Mouse (Mus musculus): ENCODE results near the gene Fuca1.

Gene Fuca1

DNA sequence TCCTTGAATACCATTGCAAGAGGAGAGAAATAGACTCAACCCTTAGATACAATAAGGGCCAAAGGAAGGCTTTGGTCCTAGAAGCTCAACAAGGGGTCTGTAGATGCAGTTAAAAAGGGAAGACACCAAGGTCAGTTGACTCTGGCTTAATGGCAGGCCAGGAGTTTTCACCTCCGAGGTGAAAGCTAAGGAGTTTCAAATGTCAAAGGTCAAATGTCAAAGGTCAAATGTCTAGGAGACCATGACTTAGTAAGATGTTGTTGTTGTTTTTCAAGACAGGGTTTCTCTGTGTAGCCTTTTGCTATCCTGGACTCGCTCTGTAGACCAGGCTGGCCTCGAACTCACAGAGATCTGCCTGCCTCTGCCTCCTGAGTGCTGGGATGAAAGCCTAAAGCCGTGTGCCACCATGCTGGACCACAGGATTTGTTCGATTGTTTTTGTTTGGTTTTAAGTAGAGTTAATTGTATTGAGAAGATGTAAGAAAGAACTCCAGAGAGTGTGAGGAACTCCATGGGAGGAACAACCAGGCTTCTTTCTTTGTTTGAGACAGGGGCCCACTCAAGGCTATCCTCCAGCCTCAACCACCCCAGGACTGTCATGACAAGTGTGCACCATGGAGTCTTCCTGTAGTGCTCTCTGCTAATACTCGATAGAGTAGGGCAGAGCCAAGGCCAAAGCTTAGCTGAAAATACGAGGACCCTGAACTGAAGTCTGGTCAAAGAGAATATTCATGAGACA lies 31.2 kb upstream of the Fuca1 start:
- DNase-seq (ENCODE audit: low spot score) = no peak

DNA sequence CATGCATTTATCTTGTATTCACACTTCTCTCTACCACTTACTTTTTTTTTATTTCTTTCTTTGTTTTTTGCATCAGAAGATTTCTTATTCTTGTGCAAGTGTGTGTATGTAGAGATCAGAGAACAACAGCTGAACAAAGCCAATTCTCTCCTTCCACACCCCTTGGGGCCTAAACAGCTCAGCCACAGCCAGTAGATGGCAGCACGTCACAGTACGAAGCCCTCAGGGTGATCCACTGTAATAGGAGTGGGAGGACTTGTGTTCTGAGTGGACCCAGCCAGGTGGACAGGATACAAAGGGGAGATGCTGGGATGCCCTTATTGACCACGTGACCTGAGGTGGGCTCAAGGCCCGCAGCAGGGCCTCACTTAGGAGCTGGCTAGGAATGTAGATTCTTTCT lies 30.7 kb upstream of the Fuca1 start:
- peak; percentile 86 for DNase-seq (ENCODE audit: low spot score)

DNA sequence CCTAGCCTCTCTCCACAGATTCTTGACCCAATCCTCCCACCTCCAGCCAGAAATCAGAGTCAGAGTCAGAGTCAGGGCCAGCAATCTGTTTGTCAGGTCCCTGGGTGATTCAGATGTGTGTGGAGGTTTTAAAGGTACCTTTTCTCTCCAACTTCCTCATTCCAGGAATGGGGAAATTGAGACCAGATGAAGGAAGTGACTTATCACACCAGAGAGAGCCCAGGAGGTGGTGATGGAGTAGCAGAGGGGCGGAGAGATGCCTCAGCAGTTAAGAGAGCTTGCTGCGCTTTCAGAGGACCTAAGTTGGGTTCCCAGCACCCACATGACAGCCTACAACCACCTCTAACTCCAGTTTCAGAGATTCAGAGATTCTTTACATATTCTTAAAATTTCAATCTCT lies 29.0 kb upstream of the Fuca1 start:
- DNase-seq (ENCODE audit: low spot score) = no peak

DNA sequence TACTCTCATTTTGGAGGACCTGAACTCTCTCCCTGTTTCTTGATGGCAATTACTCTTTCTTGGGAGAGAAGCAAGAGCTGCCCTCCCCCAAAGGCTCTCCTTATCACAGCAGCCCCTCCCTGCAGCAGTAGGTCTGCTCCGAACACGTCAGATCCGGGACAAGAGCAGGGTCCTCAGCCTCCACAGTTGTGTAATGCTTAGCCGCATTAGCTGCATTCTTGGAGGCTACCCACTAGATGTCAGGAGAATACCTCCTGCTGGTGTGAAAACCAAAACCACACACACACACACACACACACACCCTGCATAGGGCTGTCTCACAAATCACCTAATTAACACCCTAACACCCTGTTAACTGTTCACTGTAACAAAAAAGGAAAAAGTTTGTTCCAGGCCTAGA lies 27.7 kb upstream of the Fuca1 start:
- DNase-seq (ENCODE audit: low spot score) = no peak

DNA sequence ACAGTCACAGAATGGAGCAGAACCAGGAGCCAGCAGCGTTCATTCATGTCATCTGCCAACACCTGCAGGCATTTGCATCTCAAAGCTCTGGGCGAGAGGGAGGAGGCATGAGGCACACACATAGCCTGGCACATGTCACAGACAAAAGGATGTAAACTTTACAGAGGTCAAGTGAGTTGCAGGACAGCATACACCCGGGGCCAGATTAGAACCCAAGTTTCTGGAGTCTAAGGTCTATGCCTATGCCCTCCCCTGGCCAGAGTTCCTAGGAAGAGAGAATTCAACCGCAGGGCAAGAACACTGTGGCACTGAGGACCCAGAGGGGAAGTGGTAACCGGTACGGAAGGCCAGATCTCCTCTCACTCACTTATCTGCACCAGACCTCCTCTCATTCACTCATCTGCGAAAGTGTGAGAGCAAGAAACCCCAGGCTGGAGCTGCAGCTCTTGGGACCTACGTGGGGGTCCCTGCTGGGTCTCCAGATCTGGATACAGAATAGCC lies 25.4 kb upstream of the Fuca1 start, which contains the start of gene Cnr2:
Cnr2 (plus strand) TSS at position 324 of the 501 bp plus-strand sequence.
- DNase-seq (ENCODE audit: low spot score) = no peak

DNA sequence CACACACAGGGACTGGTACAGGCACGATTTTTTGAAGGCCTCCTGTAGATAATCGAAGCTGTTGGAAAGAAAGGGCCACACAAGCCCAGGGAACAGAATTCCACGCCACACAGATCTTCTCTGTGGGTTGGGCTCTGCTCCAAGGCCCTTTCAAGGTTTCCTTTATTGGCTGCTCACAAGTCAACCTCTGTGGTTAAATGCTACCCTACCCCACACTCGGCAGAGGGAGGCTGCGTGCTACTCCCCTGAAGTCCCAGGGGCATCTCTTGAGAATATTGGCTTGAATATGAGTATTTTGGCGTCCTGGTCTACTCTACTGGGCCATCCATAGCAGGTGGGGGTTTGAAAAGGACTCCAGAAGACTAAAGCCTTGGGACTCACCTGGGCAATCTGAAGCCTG lies 24.4 kb upstream of the Fuca1 start:
- DNase-seq (ENCODE audit: low spot score) = no peak

DNA sequence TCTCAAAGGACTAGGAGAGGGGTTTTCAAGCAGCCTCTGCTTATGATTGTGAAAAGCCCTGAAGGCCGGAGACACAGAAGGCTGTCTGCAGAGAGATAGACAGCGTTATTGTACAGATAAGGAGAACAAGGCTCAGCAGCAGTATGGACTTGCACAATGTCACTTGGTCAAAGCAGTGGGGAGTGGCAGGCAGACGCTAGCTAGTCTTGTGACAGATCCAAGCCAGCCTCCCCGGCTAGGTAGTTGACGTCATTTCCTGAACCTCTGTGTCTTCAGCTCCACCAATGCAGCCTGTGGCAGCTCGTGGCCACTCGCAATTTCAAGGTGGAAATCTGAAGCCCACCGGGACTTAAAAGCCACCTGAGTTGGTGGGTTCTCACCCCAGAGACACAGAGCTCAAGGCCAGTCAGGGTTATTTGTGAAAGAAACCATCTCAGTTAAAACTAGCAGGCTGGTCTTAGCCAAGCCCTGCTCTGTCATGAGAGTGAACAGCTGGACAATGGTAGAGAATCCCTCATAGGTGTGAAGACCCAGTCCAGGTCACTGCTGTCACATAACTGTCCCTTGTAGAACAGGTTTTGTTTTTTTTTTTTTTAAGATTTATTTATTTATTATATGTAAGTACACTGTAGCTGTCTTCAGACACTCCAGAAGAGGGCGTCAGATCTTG lies 22.0 kb upstream of the Fuca1 start:
- DNase-seq (ENCODE audit: low spot score) = peak; percentile 80

DNA sequence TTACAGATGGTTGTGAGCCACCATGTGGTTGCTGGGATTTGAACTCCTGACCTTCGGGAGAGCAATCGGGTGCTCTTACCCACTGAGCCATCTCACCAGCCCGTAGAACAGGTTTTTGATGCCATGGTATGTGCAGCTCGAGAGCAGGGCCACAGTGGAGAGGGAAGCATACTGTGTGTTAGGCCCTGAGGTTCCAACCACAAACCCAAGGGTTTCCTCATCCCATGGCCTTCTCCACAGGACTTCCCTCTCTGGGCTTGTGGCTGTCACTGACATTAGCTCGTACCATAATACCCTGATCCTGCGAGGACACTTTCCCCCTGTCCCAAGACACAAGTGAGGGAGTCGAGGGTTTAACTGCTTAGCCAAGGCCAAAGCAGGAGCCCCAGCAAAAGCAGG lies 21.5 kb upstream of the Fuca1 start:
- no peak for DNase-seq (ENCODE audit: low spot score)

DNA sequence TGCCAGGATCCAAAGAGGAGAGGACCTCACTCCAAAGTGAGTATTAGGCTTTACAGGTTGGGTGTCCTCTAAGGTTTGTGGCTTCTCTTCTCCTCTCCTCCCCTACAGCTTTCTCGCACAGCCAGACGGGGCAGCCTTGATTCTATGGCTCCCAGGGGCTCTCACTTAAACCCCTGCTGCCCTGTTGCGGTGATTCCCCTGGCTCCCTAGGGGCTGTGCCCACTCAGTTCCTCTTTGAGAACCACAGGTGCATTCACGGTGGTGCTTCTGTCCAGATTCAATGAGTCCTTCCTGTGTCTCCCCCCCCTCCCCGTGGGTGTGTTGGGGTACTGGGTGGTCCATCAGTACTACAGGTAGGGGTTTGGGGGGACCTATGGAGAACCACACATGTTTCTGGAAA lies 20.5 kb upstream of the Fuca1 start:
- DNase-seq (ENCODE audit: low spot score) = peak; percentile 53

DNA sequence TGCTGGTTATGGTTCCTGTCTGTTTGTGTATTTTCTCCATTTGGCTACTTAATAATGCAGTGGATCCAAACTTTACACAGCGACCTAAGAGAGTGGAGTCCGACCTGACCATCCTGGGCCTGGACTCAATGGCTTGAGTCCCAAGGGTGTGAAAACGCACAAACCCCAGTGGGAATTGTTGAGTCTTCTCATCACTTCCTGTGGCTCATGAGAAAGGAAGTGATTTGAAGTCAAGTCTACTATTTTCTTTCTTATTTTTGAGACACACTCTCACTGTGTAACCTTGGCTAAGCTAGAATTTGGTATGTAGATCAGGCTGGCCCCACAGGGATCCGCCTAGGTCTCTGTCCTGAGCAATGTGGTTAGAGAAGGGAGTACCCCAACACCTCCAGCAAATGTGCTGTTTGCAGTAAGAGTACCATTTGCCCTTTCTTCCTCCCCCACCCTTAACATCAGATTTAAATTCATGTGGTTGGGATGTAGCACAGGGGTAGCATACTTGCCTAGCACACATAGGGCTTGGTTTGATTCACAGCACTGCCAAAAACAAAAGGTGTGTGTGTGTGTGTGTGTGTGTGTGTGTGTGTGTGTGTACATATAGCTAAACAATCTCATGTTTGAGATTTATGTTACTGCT lies 17.8 kb upstream of the Fuca1 start:
- DNase-seq (ENCODE audit: low spot score) = no peak

DNA sequence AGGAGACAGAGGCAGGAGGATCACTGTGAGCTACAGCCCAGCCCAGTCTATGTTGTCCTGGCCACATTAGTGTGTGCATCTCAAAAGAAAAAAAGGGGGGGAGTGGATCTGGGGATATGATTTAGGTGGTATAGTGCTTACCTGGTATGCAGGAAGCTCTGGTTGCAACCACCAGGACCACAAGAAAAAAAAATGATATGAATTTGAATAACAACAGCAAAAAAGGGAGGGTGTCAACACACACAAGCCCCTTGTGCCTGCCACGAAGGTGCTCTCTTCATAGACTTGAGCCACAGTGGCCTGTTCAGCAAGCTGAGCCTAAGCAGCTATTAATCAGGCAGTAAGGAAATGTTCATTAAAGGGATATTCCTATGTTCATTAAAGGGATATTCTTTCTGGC lies 15.7 kb upstream of the Fuca1 start:
- no peak for DNase-seq (ENCODE audit: low spot score)

DNA sequence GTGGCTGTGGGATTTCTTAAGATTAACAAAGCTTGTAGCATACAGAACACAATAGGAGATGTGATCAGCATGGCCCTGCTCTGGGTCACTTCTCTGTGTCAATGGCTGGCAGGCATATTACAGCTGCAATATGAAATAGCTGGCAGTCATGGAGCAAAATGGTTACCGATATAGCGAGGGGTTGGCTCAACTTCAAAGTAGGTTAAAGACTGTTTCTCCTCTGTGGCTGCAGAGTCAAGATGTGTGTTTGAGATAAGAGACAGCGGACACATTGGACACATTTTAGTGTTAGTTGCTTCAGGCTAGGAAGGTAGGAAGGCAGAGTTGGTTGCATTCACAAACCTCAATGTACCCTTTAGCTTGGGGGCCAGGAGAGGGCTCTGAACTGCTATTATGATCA lies 13.9 kb upstream of the Fuca1 start:
- DNase-seq (ENCODE audit: low spot score) = no peak

DNA sequence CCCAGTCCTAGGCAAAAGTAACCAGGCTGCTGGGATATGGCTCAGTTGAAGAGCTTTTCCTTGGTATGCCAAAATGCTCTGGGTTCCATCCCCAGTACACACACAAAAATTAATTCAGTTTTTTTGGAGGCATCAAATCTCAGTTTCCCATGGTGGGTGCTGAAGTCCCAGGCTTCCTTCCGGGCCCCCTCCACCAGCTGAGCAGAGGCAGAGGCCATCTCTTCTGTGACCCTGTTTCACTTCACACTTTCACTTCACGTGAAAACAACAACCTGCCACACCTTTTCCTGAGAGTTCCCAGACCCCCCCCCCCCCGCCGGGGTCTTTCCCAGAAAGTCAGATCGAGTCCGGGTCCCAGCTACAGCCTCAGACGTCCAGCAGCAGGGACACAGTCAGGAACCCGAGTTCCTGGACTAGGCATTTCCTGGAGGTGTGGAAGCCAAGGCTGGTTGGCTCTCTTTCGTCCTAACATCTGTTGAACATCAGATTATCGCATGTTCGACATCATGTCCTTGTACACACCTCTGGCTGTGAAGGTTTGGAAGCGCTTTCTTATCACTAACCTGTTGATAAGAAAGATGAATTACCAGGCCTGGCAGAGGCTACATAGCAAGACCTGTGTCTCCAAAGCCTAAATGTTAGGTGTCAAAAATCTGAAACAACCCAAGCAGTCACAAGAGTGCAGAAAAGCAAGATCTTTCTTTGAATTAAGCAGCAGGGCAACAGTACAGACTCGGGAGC lies 11.0 kb upstream of the Fuca1 start:
- DNase-seq (ENCODE audit: low spot score) = no peak

DNA sequence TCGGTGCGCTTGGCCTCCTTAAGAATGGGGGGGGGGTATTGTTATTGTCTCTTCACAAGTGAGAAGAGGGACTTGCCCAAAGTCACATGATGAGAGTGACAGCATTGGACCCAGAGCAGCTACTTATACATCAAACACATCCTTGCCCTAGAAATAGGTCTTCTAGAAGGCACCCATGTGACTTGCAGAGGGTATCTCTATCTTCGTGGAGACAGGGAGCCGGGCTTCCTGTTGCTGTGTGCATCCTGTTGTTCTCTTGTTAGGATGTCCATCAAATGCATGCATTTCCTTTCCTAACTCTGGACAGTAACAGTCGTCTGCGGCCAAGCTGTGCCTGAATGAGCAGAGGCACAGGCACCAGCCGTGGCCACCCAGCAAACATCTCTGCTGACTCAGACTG lies 9.0 kb upstream of the Fuca1 start:
- peak; percentile 54 for DNase-seq (ENCODE audit: low spot score)

DNA sequence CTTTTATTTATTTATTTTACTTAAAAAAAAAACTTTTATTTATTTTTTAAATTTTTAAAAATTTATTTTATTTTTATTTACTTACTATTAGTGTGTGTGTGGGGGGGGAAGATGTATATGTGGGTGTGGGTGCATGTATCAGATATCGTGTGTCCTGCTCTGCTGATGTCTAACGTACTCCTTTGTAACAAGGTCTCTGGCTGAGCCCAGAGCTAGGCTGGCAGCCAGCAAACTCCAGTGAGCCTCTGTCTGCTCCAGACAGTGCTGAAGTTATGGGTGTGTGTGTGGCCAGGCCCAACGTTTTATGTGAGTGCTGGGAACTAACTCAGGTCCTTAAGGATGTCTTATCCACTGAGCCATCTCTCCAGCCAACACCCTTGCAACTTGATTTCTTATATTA lies 8.4 kb upstream of the Fuca1 start:
- DNase-seq (ENCODE audit: low spot score) = no peak

DNA sequence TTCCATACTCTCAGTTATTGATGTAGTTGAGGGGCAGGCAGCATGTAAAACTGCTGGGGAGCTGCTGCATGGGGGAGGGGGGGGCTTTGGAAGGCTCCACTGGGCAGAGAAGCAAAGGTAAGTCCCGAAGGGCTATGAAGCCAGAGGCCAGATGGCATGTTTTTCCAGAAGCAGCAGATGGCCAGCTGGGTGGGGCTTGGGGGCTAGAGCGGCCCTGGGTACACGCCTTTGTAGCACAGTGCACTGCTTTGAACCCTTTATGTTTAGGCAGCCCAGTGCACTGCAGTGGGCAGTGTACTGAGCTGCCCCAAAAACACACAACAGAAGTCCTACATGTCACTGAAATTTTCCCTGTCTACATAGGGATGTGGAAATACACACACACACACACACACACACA lies 7.7 kb upstream of the Fuca1 start:
- no peak for DNase-seq (ENCODE audit: low spot score)

DNA sequence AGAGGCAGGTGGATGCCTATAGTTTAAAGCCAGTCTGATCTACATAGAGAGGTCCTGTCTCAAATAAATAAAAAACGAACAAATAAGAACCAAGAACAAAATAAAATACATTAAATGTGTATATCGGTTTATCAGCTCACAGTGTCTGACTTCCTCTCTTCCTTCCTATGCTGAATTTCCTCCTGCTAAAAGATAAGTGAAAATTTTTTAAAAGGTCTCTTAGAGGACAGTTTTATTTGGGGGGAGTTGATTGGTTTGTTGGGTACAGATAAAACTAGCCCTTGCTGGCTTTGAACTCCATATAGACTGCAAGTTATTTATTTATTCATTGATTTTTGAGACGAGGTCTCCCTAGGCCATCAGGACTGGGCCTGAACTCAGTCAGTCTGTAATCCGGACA lies 7.1 kb upstream of the Fuca1 start:
- DNase-seq (ENCODE audit: low spot score) = no peak

DNA sequence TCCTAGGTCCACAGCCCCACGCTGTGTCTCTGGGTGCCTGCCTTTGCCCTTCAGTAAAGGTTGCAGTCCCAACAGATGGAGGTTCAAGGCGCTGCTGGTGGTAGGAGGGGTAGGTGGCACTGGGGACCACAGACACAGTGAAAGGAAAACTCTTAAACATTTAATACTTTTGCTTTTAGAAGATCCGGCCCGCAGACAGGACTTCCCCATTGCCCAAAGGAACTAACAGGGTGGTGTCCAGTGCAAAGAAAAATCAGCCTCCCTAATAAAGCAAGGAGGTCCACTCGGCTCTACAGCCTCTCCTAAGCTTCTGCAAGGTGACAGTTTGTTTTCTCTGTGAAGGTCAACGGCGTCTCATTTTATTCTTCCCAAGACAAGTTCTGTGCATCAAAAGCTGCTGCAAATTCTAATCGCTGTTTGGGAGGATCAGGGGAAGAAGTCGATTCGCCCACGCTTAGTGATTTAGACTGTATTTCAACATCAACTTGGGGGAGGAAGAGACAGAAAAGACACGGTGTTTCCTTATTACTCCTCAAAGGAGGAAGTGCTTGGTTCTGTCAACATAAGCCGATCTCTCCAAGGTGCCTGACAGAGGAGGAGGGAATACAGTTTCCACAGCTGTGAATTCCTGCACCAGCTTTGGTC lies 1.8 kb upstream of the Fuca1 start:
- peak; percentile 64 for DNase-seq (ENCODE audit: low spot score)

DNA sequence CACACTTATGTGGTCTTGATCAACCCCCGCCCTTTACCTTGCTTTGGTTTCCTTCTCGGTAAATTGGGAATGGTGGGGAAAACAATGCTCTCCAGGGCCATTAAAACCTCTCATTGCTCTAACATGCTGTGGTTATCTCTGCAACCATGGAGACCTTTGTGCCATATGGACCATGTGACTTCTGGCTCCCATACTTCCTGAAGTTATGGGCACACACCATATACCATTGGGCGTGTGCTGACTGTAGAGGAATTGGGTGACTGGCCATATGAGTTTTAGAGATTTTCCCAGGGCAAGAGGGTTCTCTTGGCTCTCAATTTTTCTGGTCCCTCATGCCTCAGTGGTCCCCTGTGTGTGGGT lies 1.3 kb upstream of the Fuca1 start:
- no peak for DNase-seq (ENCODE audit: low spot score)

DNA sequence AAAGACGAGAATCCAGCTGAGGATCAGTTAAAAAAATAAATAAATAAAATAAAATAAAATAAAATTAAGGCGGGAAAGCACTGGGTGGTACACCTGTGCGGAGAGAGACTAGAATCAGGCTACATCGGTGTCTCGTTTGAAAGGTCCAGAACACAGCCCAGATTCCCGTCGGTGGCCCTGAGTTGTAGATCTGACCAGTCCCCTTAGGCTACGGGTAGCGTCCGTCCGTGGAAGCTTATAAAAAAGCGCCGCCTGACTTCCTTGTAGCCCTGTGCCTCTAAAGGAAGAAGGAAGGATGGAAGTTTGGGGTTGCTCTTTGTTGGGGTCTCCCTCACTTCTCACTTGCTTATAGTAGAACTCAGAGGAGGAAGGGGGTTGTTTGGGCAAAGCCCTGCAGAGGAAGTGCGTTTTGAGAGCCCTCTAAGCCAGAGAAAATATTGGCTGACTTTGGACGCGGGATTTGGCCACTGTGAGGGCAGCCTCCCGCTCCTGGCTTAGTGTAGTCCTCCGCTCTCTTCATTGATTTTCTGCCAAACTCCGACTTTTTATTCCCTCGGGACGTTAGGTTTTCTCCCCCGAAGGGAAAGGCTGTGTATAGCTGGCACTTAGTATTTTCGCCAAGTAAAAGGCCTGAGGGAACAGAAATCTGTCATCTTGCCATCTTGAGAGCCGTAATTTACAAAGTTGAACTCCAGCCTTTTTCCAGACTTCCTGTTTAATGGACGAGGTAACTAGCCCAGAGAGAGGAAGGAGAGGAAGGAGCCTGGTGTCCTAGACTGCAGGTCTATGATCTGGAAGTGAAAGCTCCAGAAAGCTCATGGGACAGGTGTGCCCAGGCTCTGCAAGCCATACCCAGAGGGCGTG lies 954 bp downstream of the Fuca1 start:
- DNase-seq (ENCODE audit: low spot score) = no peak

DNA sequence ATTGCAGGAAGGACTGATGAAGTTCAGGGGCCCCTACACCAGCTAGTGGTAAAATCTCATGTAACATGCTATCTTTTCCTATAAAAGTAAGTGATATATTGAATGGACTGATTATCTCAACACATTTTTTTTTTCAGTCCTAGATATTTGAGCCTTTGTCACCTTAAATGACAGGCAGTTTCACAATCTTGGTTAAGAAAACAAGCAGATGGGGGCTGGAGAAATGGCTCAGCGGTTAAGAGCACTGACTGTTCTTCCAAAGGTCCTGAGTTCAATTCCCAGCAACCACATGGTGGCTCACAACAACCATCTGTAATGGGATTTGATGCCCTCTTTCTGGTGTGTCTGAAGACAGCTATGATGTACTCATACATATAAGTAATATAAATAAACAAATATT lies 1.7 kb downstream of the Fuca1 start:
- DNase-seq (ENCODE audit: low spot score) = no peak

Measured in lung, postnatal 25 days (tissue).